Mouse (Mus musculus) heart, embryonic 10.5 days (tissue): Measurements from ENCODE around the gene Gm20929. TPM values are rescaled to one million over a fixed set of nuclear protein-coding genes. Genes with fewer than 3 reads are reported as not detected.
"Not testable (repeated sequence)": the region's sequence is repeated elsewhere in the genome, so short reads cannot be mapped to it uniquely, and the experiment has no call there.

Experiments
- DNase-seq: peaks from one replicate; pipeline ENCODE4 v3.0.0-alpha.2; 2017; ENCODE audit warnings: low spot score
- H3K27ac ChIP-seq: fragments of 300-500 bp; sonication (generic); 2 replicates; pipeline ENCODE4 v1.5.1; 2016; ENCODE audit warnings: mild to moderate bottlenecking
- H3K27me3 ChIP-seq: fragments of 300-500 bp; sonication (generic); 2 replicates; pipeline ENCODE4 v1.6.1; 2016; ENCODE audit warnings: mild to moderate bottlenecking; ENCODE audit not compliant: poor library complexity, insufficient read depth, severe bottlenecking
- H3K36me3 ChIP-seq: fragments of 300-500 bp; sonication (generic); 2 replicates; pipeline ENCODE4 v1.6.1; 2016; ENCODE audit warnings: mild to moderate bottlenecking, moderate library complexity
- H3K4me1 ChIP-seq: fragments of 300-500 bp; sonication (generic); 2 replicates; pipeline ENCODE4 v1.6.1; 2016; ENCODE audit warnings: mild to moderate bottlenecking
- H3K4me3 ChIP-seq: fragments of 300-500 bp; sonication (generic); 2 replicates; pipeline ENCODE4 v1.5.1; 2016; ENCODE audit warnings: mild to moderate bottlenecking, moderate library complexity
- H3K9me3 ChIP-seq: fragments of 300-500 bp; sonication (generic); 2 replicates; pipeline ENCODE4 v1.6.1; 2016; ENCODE audit warnings: mild to moderate bottlenecking, moderate library complexity
- WGBS: fragments of 180-500 bp; shearing (Covaris S2); methylation state at CpG from one replicate; pipeline ENCODE4 v1.1.7; 2016; 5-methylcytosine and 5-hydroxymethylcytosine counted together
- polyA plus RNA-seq: library from polyadenylated mRNA; unstranded; fragments of >200 nt; fragmentation: Nextera tagmentation; extraction: Ambion mirVana; gene quantifications from 2 replicates; pipeline ENCODE4 v1.2.1, GENCODE M21; 2016

Gene Gm20929
- polyA plus RNA-seq: not detected in 2 replicates

DNA sequence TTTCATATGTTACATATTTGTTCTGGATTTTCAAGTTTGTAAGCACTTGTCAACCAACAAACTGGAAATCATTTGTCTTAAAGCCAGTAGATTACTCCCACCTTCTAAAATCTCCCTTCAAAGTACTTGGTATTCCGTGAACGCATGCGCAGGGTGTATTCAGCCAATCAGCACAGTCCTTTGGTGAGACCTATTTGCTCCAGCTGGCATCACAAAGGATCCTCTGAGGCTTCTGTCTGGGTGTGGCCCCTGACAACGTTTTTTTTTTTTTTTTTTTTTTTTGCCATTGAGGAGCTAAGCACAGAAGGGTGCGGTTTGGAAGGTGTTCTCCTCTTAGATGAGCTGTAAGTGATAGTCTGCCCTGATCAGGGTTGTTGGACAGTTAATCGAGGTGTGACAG, at the start of gene Gm20929:
Gm20929 (plus strand) TSS at position 301 of the 400 bp plus-strand sequence.
- not testable (repeated sequence) for H3K36me3 ChIP-seq, H3K4me1 ChIP-seq, H3K27ac ChIP-seq, H3K4me3 ChIP-seq, H3K9me3 ChIP-seq, DNase-seq, H3K27me3 ChIP-seq
- no CpG with 5 or more reads among the region's 6 CpGs for WGBS
